Mouse (Mus musculus): Measurements from ENCODE around the gene Zfp809.
"Not testable (repeated sequence)": the region's sequence is repeated elsewhere in the genome, so short reads cannot be mapped to it uniquely, and the experiment has no call there.

The Zfp809 gene

DNA sequence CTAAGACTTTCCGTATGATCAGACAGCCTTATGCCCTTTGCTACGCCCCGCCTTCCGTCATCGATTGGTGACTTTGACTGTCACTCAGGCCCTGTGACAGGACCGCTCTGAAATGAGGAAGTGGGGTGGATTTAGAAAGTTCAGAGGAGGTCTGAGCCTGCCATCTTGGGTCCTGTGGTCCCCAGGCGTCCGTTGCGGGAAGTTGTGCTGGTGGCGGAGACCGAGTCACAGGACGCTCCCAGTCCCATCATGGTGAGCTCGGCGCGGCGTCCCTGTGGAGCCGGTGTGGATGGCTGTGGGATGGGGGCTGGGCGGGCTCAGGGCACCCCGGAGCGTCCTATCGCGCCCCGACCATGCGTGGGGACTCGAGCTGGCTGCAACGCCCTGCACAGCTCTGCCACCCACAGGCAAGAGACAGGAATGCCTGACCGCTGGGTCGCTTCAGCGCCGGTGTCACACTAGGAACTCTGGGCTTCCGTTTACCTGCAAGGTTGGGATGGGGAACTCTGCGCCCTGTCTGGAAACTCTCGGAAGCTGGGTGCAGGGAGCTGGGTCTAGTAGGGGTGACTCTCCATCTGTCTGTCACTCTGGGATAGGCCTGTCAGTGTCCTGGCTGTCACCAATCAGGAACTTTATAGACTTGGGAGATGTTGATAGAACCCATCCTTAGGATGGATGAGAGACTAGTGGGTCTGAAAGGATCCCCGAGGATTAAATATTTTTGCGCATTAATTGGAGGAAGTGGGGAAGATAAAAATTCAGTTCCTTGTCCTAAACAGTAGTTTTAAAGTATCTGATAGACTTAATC lies at the start of gene Zfp809:
Zfp809 (plus strand) TSS at position 134 of the 808 bp plus-strand sequence.
- DNase-seq = peak; percentile 99

DNA sequence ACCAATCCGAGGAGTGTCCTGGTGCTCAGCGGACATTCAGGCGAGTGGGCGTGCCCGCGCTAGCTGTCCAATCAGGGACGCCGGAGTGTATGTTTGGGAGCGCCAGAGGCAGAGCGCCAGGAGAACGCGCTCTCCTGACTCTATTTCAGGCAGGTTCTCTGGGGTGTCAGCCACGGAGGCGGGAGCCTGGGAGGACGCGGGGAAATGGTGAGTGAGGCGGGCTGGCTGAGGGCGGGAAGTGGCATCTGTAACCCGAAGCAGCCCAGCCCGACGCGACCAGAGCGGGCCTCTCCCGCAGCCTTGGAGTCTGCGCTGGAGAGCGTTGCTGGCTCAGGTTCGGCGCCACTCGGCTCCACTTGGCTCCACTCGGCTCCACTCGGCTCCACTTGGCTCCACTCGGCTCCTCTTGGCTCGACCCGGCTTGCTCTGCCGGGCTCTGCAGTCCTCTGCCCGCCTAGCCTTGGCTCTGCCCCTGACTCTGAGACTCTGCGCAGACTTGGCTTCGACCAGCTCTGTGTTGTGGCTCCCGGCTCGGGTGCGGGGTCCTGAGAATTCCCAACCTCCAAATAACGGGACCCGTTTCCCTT lies 37.4 kb upstream of the Zfp809 start, which contains the start of gene Zfp872:
Zfp872 (plus strand) TSS at position 66 of the 587 bp plus-strand sequence.
- peak; percentile 61 for DNase-seq

DNA sequence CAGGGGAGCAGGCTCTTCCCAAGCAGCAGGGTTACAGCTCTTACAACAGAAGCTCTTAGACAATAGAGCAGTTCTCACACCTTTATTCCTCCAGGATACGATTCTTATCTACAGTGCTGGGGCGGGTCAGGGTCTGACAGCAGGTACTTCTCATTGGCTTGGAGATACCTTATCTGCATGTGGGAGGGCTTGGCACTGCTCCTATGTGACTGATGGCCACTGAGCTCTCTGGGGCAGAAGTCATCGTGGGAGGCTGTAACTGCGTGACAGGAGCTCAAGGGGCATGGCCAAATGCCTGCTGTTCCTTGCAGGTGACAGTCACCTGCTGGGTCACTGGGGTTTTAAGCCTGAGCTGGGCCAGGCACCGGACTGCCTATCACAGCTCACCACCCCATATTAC lies 29.1 kb upstream of the Zfp809 start:
- DNase-seq = no peak

DNA sequence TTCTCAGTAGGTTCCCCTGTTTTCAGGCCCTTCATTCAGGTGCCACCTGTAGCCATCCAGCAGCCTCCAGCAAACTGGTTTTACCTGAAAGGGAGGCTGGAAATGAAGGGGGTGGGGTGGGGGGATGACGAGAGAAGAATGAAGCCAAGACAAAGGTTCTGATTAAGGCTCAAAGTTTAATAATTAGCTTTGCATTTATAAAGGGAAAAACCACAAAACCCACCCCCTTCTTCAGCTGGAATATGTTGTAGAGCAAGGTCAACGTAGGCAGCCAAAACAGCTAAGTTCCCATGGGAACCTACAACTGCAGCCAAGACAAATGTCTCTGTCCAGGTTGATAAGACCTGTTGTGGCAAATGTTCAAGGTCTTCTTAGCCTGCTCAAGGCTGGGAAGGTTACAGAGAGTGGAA lies 11.7 kb upstream of the Zfp809 start:
- no peak for DNase-seq

DNA sequence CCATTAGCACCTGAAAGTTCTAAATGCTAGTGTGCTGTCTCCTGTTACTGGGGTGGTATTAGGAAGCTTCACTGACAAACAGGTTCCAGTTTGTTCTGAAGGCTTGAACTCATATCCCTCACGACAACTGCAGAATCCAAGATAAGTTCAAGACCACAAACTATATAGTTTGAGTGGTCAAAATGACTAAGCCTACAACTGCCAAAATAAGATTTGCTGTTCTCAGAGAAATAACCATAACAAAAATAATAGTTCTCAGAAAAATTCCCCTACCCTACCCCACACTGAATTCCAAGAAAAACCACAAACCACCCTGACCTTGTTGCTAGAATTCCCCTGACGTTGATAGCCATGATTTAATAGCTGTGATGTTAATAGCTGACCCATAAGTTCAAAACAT lies 11.0 kb upstream of the Zfp809 start:
- DNase-seq = no peak

DNA sequence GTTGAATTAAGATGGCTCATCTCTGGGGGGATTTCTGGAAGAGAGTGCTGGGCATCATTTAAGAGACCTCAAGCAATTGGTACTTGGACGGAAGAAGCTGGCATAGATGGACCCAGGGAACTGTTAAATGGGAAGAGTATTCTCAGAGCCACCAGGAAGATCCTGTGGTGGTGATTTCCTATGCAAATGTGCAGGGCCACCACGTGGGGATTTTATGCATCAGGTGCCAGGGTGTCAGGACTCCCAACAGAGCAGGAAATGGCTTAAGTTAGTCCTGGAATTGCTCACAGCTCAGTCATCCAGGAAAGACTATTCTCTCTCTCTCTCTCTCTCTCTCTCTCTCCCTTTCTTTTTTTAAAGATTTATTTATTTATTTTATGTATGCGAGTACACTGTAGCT lies 8.8 kb upstream of the Zfp809 start:
- DNase-seq = no peak

DNA sequence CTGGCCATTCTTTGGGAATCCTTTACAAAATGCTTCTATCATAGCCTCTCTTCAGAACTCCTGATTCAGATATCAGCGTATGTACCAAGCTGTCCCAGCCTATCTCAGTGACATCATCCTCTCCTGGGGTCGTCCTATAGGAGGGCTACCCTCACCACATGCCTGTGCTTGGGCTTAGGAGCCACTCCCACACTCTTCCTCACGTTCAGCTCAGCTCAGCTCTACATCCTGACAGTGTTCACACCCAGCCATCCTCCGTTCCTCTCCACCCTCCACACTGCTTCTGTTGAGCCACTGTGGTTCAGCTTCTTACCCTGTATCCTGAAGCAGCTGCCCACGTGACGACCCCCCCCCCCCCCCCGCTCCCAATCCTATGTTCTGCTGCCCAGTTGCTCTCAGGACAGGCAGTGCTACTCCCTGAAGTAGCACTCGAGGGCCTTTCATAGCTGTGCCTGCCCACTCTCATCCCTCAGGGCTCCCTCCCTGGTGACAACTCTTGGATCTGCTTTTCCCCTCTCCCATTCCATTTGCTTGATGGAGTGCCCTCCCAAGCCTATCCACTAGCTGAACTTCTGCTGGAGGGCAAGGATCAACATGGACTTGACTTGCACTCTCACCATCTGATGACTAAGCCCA lies 7.5 kb upstream of the Zfp809 start:
- no peak for DNase-seq

DNA sequence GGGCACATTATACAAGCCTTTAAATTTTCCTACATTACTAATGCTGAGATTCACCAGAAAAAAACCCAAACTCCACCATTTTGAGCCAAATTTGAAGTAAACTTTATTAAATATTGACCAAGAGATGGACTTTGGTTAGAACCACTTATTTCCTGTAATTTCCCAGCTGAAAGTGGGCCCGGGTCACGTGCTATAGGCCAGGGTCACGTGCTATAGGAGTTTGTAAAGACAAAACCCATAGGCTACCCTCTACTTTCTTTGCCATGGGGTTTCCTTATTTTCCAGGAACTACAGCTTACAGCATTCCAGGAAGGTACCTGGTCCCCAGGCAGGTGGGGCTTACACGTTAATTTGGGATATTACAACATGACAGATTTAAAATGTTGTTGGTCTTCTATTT lies 1.4 kb upstream of the Zfp809 start:
- no peak for DNase-seq

DNA sequence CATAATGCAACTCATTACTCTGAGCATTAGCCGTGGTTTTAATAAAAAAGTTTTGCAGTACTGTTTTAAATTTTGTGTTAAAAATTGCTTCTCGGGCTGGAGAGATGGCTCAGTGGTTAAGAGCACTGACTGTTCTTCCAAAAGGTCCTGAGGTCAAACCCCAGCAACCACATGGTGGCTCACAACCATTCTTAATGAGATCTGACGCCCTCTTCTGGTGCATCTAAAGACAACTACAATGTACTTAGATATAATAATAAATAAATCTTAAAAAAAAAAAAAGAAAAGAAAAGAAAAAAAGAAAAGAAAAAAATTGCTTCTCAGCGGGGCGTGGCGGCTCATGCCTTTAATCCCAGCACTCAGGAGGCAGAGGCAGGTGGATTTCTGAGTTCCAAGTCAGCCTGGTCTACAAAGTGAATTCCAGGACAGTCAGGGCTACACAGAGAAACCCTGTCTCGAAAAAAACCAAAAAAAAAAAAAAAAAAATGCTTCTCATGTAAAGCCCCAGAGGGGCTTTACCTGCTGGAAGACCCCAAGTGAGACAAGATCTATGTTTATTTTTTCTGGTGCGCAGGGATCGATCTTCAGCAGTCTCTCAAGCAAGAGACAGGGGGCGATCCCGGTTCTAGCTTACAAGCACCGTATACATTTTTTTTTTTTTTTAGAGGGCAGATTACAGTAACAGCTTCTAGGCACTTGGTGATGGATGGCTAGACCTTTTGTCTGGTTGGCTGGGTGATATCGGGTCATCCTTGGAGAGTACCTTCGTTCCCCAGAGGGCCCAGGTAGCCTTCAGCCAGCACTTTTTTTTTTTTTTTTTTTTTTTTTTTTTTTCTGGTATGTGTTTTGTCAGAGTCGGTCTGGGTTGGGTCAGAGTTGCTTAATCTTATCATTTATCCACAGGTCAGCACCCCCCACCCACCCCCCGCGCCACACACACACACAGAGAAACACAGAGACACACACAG lies 694 bp upstream of the Zfp809 start:
- peak; percentile 13 for DNase-seq

DNA sequence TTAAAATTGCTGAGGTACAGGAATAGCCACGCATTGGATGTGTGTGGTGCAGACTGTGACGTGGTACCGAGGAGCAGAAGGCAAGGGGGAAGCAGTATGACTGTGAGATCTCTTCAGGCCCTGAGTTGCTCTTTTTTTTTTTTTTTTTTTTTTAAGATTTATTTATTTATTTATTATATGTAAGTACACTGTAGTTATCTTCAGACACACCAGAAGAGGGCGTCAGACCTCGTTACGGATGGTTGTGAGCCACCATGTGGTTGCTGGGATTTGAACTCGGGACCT lies 817 bp downstream of the Zfp809 start:
- not testable (repeated sequence) for DNase-seq

DNA sequence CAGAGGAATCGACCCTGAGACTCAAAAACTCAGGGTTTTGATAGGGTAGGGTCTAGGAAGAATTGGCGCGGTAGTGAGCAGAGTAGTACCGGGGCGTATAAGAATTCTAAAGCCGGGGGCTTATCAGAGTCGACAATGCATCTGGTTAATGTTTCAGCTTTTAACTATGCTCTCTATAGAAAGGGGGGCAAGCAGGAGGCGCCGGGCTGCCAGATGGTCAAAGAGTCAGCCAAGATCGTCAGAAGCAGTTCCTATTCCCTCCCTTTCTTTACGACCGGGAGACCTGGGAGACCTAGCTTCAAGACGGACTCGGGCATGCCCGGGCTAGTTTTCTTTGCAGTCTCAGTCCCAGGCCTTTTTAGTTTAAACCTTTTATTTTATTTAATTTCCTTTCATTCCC lies 1.3 kb downstream of the Zfp809 start:
- no peak for DNase-seq

DNA sequence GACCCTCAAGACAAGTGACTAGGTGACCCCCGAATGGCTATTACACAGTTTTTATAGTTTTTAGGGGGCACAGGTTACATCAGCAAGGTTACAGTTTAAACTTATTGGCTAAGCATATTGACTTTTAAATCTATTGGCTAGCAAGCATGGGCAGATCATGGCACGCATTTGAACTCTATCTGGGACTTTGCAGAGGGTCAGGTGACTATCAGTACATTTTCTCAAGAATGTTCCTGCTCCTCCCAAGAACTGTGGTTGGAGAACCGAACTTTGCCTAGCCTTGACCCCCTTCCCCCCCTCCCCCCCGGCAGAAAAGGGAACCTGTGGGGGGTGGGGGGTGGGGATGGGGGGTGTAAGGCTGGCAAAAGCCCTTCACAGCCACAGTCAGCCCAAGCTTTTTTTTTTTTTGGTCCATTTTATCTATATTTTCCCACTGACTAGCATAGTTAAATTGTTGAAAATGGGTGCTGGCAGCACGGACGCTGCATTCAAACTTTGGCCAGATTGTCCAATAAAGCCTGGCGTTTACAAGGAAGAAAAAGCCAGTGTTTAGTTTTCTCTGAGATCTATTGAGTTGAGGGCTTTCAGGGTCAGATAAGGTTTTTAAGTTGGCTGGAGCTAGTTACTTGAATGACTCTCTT lies 4.0 kb downstream of the Zfp809 start:
- DNase-seq = no peak

DNA sequence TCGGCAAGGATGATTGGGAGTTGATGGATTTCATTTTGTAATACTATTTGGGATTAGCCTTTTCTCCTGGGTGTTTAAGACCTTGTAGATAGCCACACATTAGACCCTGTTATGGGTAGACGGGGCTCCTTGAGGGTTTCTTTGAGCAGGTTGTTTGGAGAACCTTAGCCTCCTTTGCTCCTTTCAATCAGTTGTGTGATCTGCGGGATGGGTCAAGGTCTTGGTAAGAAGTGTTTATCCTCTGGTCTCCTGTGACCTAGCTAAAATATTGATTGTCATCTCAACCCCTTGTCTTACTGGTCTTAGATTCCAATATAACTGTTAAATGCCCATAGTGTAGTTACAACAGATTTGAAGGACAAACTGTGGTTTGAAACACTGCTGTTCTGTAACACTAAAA lies 4.5 kb downstream of the Zfp809 start:
- no peak for DNase-seq

DNA sequence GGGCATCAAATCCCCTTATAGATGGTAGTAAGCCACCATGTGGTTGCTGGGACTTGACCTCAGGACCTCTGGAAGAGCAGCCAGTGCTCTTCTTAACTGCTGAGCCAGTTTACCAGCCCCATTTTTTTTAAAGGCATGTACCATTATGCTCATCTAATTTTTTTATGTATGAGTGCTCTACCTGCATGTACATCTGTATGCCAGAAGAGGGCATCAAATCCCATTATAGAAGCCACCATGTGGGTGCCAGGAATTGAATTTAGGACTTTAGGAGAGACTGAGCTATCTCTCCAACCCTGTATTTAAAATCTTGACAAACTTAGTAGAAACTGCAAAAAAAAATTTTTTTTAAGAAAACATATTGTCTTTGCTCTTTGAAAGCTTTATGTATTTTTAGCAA lies 5.0 kb downstream of the Zfp809 start:
- DNase-seq = no peak

DNA sequence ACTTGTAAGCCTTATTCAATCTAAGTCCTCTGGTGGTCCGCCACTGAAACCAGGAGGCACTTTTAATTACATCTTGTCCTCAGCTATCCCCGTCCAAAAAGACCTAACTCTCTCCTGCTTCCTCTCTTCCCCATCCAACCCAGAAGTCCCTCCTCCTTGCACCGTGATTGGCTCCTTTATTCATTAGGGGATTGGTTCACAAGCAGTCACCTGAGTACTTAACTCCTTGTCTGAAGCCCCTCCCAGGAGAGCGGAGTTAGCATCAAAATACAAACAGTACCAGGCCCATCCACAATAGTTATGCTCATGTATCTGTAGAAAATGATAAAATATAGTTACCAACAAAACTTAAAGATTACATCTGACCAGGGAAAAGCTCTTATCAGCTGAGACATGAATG lies 14.5 kb downstream of the Zfp809 start:
- DNase-seq = no peak

DNA sequence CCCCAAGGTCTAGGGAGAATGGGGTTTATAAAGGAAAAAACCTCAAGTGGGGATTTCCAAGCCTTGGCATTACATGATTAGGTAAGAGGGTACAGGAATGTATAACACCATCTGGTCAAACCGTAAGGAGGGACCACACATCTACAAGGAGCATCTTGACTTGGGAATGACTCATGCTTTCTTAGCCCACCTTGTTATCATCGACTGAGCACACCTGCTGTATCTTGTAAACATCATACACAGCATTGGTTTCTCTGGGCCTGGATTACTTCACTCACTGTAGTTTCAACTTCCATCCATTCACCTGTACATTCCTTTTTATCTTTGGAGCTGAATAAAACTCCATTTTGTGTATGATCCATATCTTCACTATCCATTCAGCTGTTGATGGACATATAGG lies 18.7 kb downstream of the Zfp809 start:
- no peak for DNase-seq

DNA sequence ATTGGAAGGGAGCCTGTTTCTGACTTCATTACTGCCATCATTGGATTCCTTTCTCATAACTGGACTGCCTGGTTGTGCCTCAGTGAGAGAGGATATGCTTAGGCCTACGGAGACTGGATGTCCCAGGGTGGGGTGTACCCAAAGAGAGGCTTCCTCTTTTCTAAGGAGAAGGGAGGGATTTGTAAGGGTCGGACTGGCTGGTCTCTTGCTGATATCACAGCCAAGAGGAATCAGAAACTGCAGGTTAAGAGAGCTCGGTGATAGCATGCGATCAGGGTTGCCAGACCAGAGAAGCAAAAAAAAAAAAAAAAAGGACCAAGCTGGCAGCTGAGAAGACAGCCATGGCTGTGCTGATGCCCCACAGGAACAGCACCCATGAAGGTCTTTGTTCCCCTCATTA lies 31.1 kb downstream of the Zfp809 start:
- no peak for DNase-seq

DNA sequence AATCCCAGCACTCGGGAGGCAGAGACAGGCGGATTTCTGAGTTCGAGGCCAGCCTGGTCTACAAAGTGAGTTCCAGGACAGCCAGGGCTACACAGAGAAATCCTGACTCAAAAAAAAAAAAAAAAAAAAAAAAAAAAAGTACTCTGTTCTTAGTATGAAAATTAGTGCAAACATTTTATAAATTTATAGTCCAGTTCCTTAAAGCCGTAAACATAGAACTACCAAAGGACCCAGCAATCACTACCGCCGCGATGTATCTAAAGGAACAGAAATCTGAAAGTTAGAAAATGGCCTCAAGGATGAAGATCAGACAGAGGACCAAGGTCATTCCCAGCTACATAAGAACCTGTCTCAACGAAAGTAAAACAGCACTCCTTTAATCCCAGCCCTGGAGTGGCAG lies 33.3 kb downstream of the Zfp809 start:
- DNase-seq = no peak

DNA sequence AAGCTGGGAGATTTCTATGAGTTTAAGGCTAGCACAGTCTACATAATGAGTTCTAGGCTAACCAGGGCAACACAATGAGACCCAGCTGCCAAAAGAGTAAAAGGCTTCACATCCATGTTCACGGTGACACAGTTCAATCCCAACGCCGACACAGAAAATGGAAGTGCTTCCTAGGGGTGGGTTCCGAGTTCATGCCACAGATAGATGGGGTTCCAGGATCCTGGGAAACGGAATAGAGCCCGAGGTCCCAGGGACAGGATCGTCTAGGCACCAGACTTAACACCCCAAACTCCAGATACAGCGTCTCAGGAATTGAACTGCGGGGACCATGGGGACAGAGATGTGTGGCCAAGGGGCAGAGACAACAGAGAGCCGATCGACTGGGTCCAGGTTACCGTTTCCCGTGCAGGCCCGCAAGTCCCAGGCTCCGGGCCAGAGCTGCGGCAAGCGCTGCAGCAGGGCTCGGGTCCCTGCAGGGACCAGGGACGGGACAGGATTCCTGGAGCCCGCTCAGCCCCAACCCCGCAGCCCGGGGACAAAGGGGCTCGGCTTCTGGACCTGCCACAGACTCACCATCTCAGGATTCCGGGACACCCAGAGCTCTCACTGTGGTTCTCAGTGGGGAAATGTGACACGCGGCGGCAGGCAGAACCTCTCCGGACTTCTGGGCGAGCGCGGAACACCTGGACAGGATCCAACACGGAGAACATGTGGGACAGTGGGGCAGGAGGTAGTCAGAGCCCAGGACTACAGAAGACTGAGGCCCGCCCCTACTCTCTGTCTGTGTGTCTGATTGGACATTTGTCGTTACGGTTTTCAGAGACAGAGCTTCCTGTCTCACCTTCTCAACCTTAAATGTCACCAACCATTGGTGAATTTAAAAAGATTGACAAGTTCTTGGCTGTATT lies 33.9 kb downstream of the Zfp809 start, which contains the start of gene Zfp599:
Zfp599 (minus strand) TSS at position 712 of the 908 bp plus-strand sequence.
- DNase-seq = peak; percentile 54

DNA sequence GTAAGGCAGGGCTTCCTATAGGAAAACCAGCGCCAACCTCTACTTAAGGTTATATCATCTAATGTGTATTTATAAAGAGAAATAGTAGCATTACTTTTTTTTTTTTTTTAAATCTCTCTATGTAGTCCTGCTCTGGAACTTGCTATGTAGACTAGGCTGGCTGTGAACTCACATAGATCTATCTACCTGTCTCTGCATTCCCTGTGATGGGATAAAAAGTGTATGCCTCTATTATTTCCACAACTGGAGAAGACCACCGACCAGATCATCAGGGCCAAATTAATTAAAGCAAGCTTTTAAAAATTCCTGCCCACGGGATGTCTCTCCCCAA lies 34.5 kb downstream of the Zfp809 start:
- DNase-seq = no peak

DNA sequence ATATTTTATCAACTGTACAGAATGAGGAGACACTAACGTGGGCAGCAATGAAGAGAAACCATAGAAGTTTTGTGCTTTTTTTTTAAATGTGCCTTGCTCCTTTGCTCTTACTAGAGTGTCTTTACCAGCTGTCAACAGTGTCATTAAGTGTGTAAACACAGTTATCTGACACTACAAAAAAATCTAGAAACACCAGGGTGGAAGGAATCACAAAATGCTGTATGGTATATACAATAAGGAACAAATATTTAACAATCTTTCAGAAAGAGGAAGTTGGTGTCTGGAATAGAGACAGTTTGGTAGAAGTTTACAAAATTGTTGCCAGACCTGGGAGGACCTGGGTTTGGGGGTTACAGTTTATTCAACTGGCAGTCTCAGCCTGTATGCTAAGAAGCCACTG lies 36.1 kb downstream of the Zfp809 start:
- DNase-seq = no peak

DNA sequence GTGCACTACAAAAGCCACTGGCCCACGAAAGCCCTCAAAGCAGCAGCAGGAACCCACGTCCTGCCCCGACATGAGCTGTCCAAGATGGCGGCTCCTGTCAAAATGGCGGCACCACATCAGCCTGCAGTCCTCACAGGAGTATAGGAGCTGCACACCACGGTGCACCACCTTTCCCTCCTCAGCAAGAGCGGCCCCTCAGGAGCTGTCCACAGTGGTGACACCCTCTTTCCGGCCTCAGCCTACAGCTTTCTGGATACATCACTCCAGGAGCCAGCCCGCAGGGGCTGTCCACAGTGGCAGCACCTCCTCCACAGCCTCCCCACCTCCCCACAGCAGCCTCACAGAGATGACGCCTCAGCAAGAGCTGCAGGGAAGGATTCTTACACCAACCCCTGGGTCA lies 37.1 kb downstream of the Zfp809 start:
- DNase-seq = no peak
